Mouse (Mus musculus) lung, embryonic 16.5 days (tissue): ENCODE data around the gene Vangl1. TPM values are rescaled to one million over a fixed set of nuclear protein-coding genes. Genes with fewer than 3 reads are reported as not detected.

Experiments used
- ATAC-seq: fragments of 200-750 bp; cut with Nextera tagmentation; 2 replicates; pipeline ENCODE4 v1.8.0; 2017; ENCODE audit warnings: low read depth, mild to moderate bottlenecking, moderate library complexity
- H3K27ac ChIP-seq: fragments of 300-500 bp; sonication (generic); 2 replicates; pipeline ENCODE4 v1.5.1; 2014; ENCODE audit warnings: mild to moderate bottlenecking, control low read depth, low read length
- H3K27me3 ChIP-seq: fragments of 300-500 bp; sonication (generic); 2 replicates; pipeline ENCODE4 v1.6.1; 2014; ENCODE audit warnings: low read depth, low read length, mixed read lengths; ENCODE audit not compliant: control insufficient read depth, insufficient read depth
- H3K36me3 ChIP-seq: fragments of 300-500 bp; sonication (generic); 2 replicates; pipeline ENCODE4 v1.6.1; 2014; ENCODE audit warnings: low read length; ENCODE audit not compliant: control insufficient read depth, insufficient read depth
- H3K4me1 ChIP-seq: fragments of 300-500 bp; sonication (generic); replicated peaks from 2 replicates; pipeline ENCODE4 v1.6.1; 2014; ENCODE audit warnings: low read length, mixed read lengths; ENCODE audit not compliant: control insufficient read depth, insufficient read depth
- H3K4me2 ChIP-seq: fragments of 300-500 bp; sonication (generic); 2 replicates; pipeline ENCODE4 v1.6.1; 2014; ENCODE audit warnings: low read depth, low read length, control low read depth
- H3K4me3 ChIP-seq: fragments of 300-500 bp; sonication (generic); 2 replicates; pipeline ENCODE4 v1.5.1; 2014; ENCODE audit warnings: mild to moderate bottlenecking, low read length, control low read depth
- H3K9ac ChIP-seq: fragments of 300-500 bp; sonication (generic); 2 replicates; pipeline ENCODE4 v1.6.1; 2014; ENCODE audit warnings: low read length, control low read depth
- H3K9me3 ChIP-seq: fragments of 300-500 bp; sonication (generic); 2 replicates; pipeline ENCODE4 v1.6.1; 2016; ENCODE audit warnings: low read length; ENCODE audit not compliant: control insufficient read depth
- WGBS: fragments of 180-500 bp; shearing (Covaris S2); extraction: QIAGEN DNeasy Blood & Tissue Kit; methylation state at CpG from one replicate; pipeline ENCODE4 v1.1.7; 2014; 5-methylcytosine and 5-hydroxymethylcytosine counted together
- polyA plus RNA-seq: library from polyadenylated mRNA; unstranded; fragments of >200 nt; fragmentation: Nextera tagmentation; extraction: Ambion mirVana; gene quantifications from 2 replicates; pipeline ENCODE4 v1.2.1, GENCODE M21; 2015

Gene Vangl1
- polyA plus RNA-seq, 1 experiment from 2014 or later = 28.4 TPM

GRCm38 (mm10) chr3:102181191-102181590, 23.3 kb downstream of the Vangl1 start:
- no peaks in the 10 kb centered on the region for H3K4me1 ChIP-seq
- no peak overlapping the region for H3K9ac ChIP-seq
- H3K36me3 ChIP-seq = peaks cover 20% of the 10 kb centered on the region; the same call in 1 of the 2 replicates
- peaks cover 4% of the 10 kb centered on the region for H3K9me3 ChIP-seq
- no peaks in the 10 kb centered on the region for H3K27me3 ChIP-seq
- H3K4me3 ChIP-seq = no peak overlapping the region
- no peak for ATAC-seq
- H3K27ac ChIP-seq = no peak overlapping the region
- 81% methylated on average over 4 of the region's 4 CpGs for WGBS
- no peak overlapping the region for H3K4me2 ChIP-seq

GRCm38 (mm10) chr3:102180746-102181145, 23.7 kb downstream of the Vangl1 start:
- H3K9me3 ChIP-seq = peaks cover 4% of the 10 kb centered on the region
- WGBS = 67% methylated on average over 7 of the region's 7 CpGs
- H3K9ac ChIP-seq = no peak overlapping the region
- H3K27ac ChIP-seq = no peak overlapping the region
- no peak overlapping the region for H3K4me2 ChIP-seq
- no peak overlapping the region for H3K4me3 ChIP-seq
- no peak; the same call in 1 of the 2 replicates for ATAC-seq
- peaks cover 20% of the 10 kb centered on the region; the same call in 1 of the 2 replicates for H3K36me3 ChIP-seq
- H3K4me1 ChIP-seq = no peaks in the 10 kb centered on the region
- no peaks in the 10 kb centered on the region for H3K27me3 ChIP-seq

GRCm38 (mm10) chr3:102179869-102180268, 24.6 kb downstream of the Vangl1 start:
- Histone ChIP-seq H3K4me3 (no peak overlapping the region), H3K36me3 (peaks cover 20% of the 10 kb centered on the region; the same call in 1 of the 2 replicates), H3K4me1 (no peaks in the 10 kb centered on the region), H3K4me2 (no peak overlapping the region), H3K27ac (no peak overlapping the region), H3K9me3 (peaks cover 4% of the 10 kb centered on the region), H3K9ac (no peak overlapping the region), H3K27me3 (no peaks in the 10 kb centered on the region)
- no peak for ATAC-seq
- WGBS = 76% methylated on average over 4 of the region's 4 CpGs

GRCm38 (mm10) chr3:102177837-102178615, 26.5 kb downstream of the Vangl1 start:
- peaks cover 13% of the 10 kb centered on the region; the same call in 1 of the 2 replicates for H3K36me3 ChIP-seq
- no peaks in the 10 kb centered on the region for H3K27me3 ChIP-seq
- no peak overlapping the region for H3K9ac ChIP-seq
- no peak overlapping the region for H3K4me2 ChIP-seq
- H3K4me1 ChIP-seq = no peaks in the 10 kb centered on the region
- peaks cover 4% of the 10 kb centered on the region for H3K9me3 ChIP-seq
- no peak for ATAC-seq
- H3K4me3 ChIP-seq = no peak overlapping the region
- WGBS = 92% methylated on average over 12 of the region's 12 CpGs
- H3K27ac ChIP-seq = no peak overlapping the region

- Histone ChIP-seq H3K9me3 (no peaks in the 10 kb centered on the region), H3K9ac (no peak overlapping the region), H3K4me1 (peaks cover 2% of the 10 kb centered on the region; the same call in 1 of the 2 replicates), H3K27ac (no peak overlapping the region), H3K4me2 (no peak overlapping the region), H3K36me3 (peaks cover 4% of the 10 kb centered on the region; the same call in 1 of the 2 replicates), H3K27me3 (no peaks in the 10 kb centered on the region), H3K4me3 (no peak overlapping the region)
- WGBS = 71% methylated on average over 5 of the region's 5 CpGs
- ATAC-seq = no peak
Measured at GRCm38 (mm10) chr3:102176116-102176515, 28.4 kb downstream of the Vangl1 start.

GRCm38 (mm10) chr3:102175701-102176100, 28.8 kb downstream of the Vangl1 start:
- Histone ChIP-seq H3K27ac (no peak overlapping the region), H3K4me2 (no peak overlapping the region)
- WGBS = 86% methylated on average over 17 of the region's 18 CpGs

GRCm38 (mm10) chr3:102174118-102174865, 30.2 kb downstream of the Vangl1 start:
- no peak for ATAC-seq
- Histone ChIP-seq H3K4me2 (no peak overlapping the region), H3K9me3 (no peaks in the 10 kb centered on the region), H3K4me3 (no peak overlapping the region), H3K4me1 (peaks cover 15% of the 10 kb centered on the region), H3K27me3 (no peaks in the 10 kb centered on the region), H3K27ac (no peak overlapping the region), H3K36me3 (peaks cover 3% of the 10 kb centered on the region; the same call in 1 of the 2 replicates), H3K9ac (no peak overlapping the region)
- WGBS = 49% methylated on average over 8 of the region's 8 CpGs

More at GRCm38 (mm10) chr3:102175701-102176100, 28.8 kb downstream of the Vangl1 start:
- Histone ChIP-seq H3K9ac (no peak overlapping the region), H3K27me3 (no peaks in the 10 kb centered on the region), H3K4me1 (peaks cover 4% of the 10 kb centered on the region; the same call in 1 of the 2 replicates), H3K4me3 (no peak overlapping the region), H3K36me3 (peaks cover 3% of the 10 kb centered on the region; the same call in 1 of the 2 replicates), H3K9me3 (no peaks in the 10 kb centered on the region)
- ATAC-seq = no peak

GRCm38 (mm10) chr3:102169197-102169905, 35.1 kb downstream of the Vangl1 start:
- Histone ChIP-seq H3K9me3 (no peaks in the 10 kb centered on the region), H3K36me3 (peaks cover 8% of the 10 kb centered on the region; the same call in 1 of the 2 replicates), H3K4me1 (peaks cover 31% of the 10 kb centered on the region), H3K4me3 (no peak overlapping the region), H3K9ac (peak overlapping the region; percentile 53; the same call in 1 of the 2 replicates), H3K4me2 (peak overlapping the region; percentile 10; the same call in 1 of the 2 replicates), H3K27me3 (no peaks in the 10 kb centered on the region), H3K27ac (peak overlapping the region; percentile 81)
- peak; percentile 98 for ATAC-seq
- WGBS = 10% methylated on average over 13 of the region's 13 CpGs
